Mouse (Mus musculus) lung, postnatal 0 days (tissue): ENCODE data around the gene Ovol3. TPM values are rescaled to one million over a fixed set of nuclear protein-coding genes. Genes with fewer than 3 reads are reported as not detected.

Experiments used
- ATAC-seq: fragments of 200-750 bp; cut with Nextera tagmentation; 2 replicates; pipeline ENCODE4 v1.8.0; 2017; ENCODE audit warnings: moderate library complexity
- DNase-seq: peaks from one replicate; pipeline ENCODE4 v3.0.0-alpha.2; 2016; ENCODE audit warnings: low spot score
- H3K27ac ChIP-seq: fragments of 300-500 bp; sonication (generic); 2 replicates; pipeline ENCODE4 v1.5.1; 2014; ENCODE audit warnings: antibody characterized with exemption, mild to moderate bottlenecking, low read length, mixed read lengths
- H3K27me3 ChIP-seq: fragments of 300-500 bp; sonication (generic); replicated peaks from 2 replicates; pipeline ENCODE4 v1.6.1; 2014; ENCODE audit warnings: low read length, mixed read lengths; ENCODE audit not compliant: insufficient read depth
- H3K36me3 ChIP-seq: fragments of 300-500 bp; sonication (generic); 2 replicates; pipeline ENCODE4 v1.6.1; 2014; ENCODE audit warnings: low read length, mixed read lengths; ENCODE audit not compliant: insufficient read depth
- H3K4me1 ChIP-seq: fragments of 300-500 bp; sonication (generic); 2 replicates; pipeline ENCODE4 v1.6.1; 2014; ENCODE audit warnings: antibody characterized with exemption, low read depth, low read length, mixed read lengths; ENCODE audit not compliant: insufficient read depth
- H3K4me2 ChIP-seq: fragments of 300-500 bp; sonication (generic); replicated peaks from 2 replicates; pipeline ENCODE4 v1.6.1; 2014; ENCODE audit warnings: low read depth, mild to moderate bottlenecking, low read length, moderate library complexity, mixed read lengths
- H3K4me3 ChIP-seq: fragments of 300-500 bp; sonication (generic); 2 replicates; pipeline ENCODE4 v1.5.1; 2014; ENCODE audit warnings: low read depth, low read length
- H3K9ac ChIP-seq: fragments of 300-500 bp; sonication (generic); replicated peaks from 2 replicates; pipeline ENCODE4 v1.6.1; 2014; ENCODE audit warnings: low read depth, mild to moderate bottlenecking
- H3K9me3 ChIP-seq: fragments of 300-500 bp; sonication (generic); 2 replicates; pipeline ENCODE4 v1.6.1; 2016; ENCODE audit warnings: low read length, mixed read lengths
- CTCF ChIP-seq: IDR thresholded peaks from 2 replicates; pipeline ENCODE4 v1.5.1; 2016; ENCODE audit warnings: antibody characterized with exemption, mild to moderate bottlenecking
- EP300 ChIP-seq: IDR thresholded peaks from 2 replicates; pipeline ENCODE4 v1.6.1; 2016; ENCODE audit warnings: antibody characterized with exemption, mild to moderate bottlenecking, control low read depth
- WGBS: fragments of 180-500 bp; shearing (Covaris S2); extraction: QIAGEN DNeasy Blood & Tissue Kit; methylation state at CpG from one replicate; pipeline ENCODE4 v1.1.7; 2014; 5-methylcytosine and 5-hydroxymethylcytosine counted together
- polyA plus RNA-seq: library from polyadenylated mRNA; unstranded; fragments of >200 nt; fragmentation: Nextera tagmentation; extraction: Ambion mirVana; gene quantifications from 2 replicates; pipeline ENCODE4 v1.2.1, GENCODE M21; 2015

The Ovol3 gene
- polyA plus RNA-seq, 1 experiment from 2014 or later, result 0.27 TPM

GRCm38 (mm10) chr7:30184641-30185348 lies 50.7 kb downstream of the Ovol3 start:
- no peaks in the 10 kb centered on the region; the same call in 1 of the 2 replicates for H3K4me1 ChIP-seq
- H3K27me3 ChIP-seq, result no peaks in the 10 kb centered on the region
- no peak overlapping the region for H3K4me2 ChIP-seq
- H3K27ac ChIP-seq, result no peak overlapping the region
- ATAC-seq (no peak), DNase-seq (no peak)
- no peak for TF ChIP-seq EP300
- TF ChIP-seq CTCF, result no peak
- no peaks in the 10 kb centered on the region for H3K9me3 ChIP-seq
- 75% methylated on average over 13 of the region's 13 CpGs for WGBS
- H3K9ac ChIP-seq, result no peak overlapping the region
- peaks cover 23% of the 10 kb centered on the region for H3K36me3 ChIP-seq
- H3K4me3 ChIP-seq, result no peak overlapping the region

- Histone ChIP-seq H3K9me3 (no peaks in the 10 kb centered on the region), H3K9ac (0 out of 2 replicates have a peak within 1 kb of the TSS, but pooled peaks have one; percentile 3), H3K4me2 (peak within 1 kb of the TSS; percentile 53), H3K4me1 (no peaks in the 10 kb centered on the region; the same call in 1 of the 2 replicates), H3K36me3 (peaks cover 18% of the 10 kb centered on the region), H3K27me3 (no peaks in the 10 kb centered on the region), H3K4me3 (peak within 1 kb of the TSS; percentile 11), H3K27ac (no peak within 1 kb of the TSS)
- 2% methylated on average over 11 of the region's 11 CpGs for WGBS
- peak; percentile 96 for DNase-seq
- no peak for TF ChIP-seq EP300
- no peak for TF ChIP-seq CTCF
- peak; percentile 94 for ATAC-seq
Measured at GRCm38 (mm10) chr7:30183879-30184289, 51.6 kb downstream of the Ovol3 start, which contains the start of gene Cox7a1. Cox7a1 (plus strand) TSS chr7:30184144.

Other genes with a start within 250 kb of the Ovol3 start
- gene Zfp14, start 184.3 kb downstream of the Ovol3 start, polyA plus RNA-seq, result 2.3 and 2.4 TPM in 2 replicates
- 3.8 and 4.0 TPM in 2 replicates for gene Zfp82, start 162.8 kb downstream of the Ovol3 start, polyA plus RNA-seq
- gene Gm26920, start 145.3 kb downstream of the Ovol3 start, polyA plus RNA-seq, result 0.07 TPM in 1 of 2 replicates, not detected in the other
- gene Zfp566, start 145.2 kb downstream of the Ovol3 start, polyA plus RNA-seq, result 4.8 and 5.2 TPM in 2 replicates
- gene Zfp260, start 140.9 kb downstream of the Ovol3 start, polyA plus RNA-seq, result 58.4 and 61.0 TPM in 2 replicates
- gene Zfp382, start 113.8 kb downstream of the Ovol3 start, polyA plus RNA-seq, result 3.5 and 3.7 TPM in 2 replicates
- gene Zfp146, start 66.0 kb downstream of the Ovol3 start, polyA plus RNA-seq, result 6.0 and 6.9 TPM in 2 replicates
- gene Cox7a1, start 51.6 kb downstream of the Ovol3 start, polyA plus RNA-seq, result 18.7 and 18.8 TPM in 2 replicates
- 118 and 120 TPM in 2 replicates for gene Capns1, start 36.9 kb downstream of the Ovol3 start, polyA plus RNA-seq
- 122 and 144 TPM in 2 replicates for gene Polr2i, start 3.8 kb downstream of the Ovol3 start, polyA plus RNA-seq
- gene Tbcb, start 3.5 kb downstream of the Ovol3 start, polyA plus RNA-seq, result 142 and 143 TPM in 2 replicates
- gene Thap8, start 44.4 kb upstream of the Ovol3 start, polyA plus RNA-seq, result 0.37 and 0.81 TPM in 2 replicates
- gene Wdr62, start 44.7 kb upstream of the Ovol3 start, polyA plus RNA-seq, result 2.5 and 2.7 TPM in 2 replicates
- 4.3 and 5.0 TPM in 2 replicates for gene Clip3, start 56.0 kb upstream of the Ovol3 start, polyA plus RNA-seq
- 60.6 and 78.2 TPM in 2 replicates for gene Alkbh6, start 73.0 kb upstream of the Ovol3 start, polyA plus RNA-seq
- 13.1 and 17.2 TPM in 2 replicates for gene Syne4, start 79.1 kb upstream of the Ovol3 start, polyA plus RNA-seq
- gene E130208F15Rik, start 86.0 kb upstream of the Ovol3 start, polyA plus RNA-seq, result not detected in 2 replicates
- 17.6 and 20.0 TPM in 2 replicates for gene Sdhaf1, start 88.2 kb upstream of the Ovol3 start, polyA plus RNA-seq
- gene Lrfn3, start 127.0 kb upstream of the Ovol3 start, polyA plus RNA-seq, result 2.0 and 2.8 TPM in 2 replicates
- gene Tyrobp, start 178.0 kb upstream of the Ovol3 start, polyA plus RNA-seq, result 209 and 244 TPM in 2 replicates
- gene Hcst, start 184.1 kb upstream of the Ovol3 start, polyA plus RNA-seq, result 7.2 and 9.4 TPM in 2 replicates
- gene Nfkbid, start 186.0 kb upstream of the Ovol3 start, polyA plus RNA-seq, result 1.9 and 2.5 TPM in 2 replicates
- 6.8 and 8.1 TPM in 2 replicates for gene Aplp1, start 209.8 kb upstream of the Ovol3 start, polyA plus RNA-seq
- not detected in 2 replicates for gene Kirrel2, start 222.0 kb upstream of the Ovol3 start, polyA plus RNA-seq
- 0.12 TPM in 2 replicates for gene Nphs1, start 222.6 kb upstream of the Ovol3 start, polyA plus RNA-seq